Mouse (Mus musculus) retina, adult 2 months (tissue): ENCODE results near the gene Sirt6.
A peak's percentile ranks its signal among the peaks of the same experiment; 100 is the strongest.

Source experiments
- DNase-seq: peaks from one replicate; pipeline ENCODE4 v3.0.0-alpha.2; 2012; ENCODE audit warnings: low read depth, low spot score

Sirt6 gene

DNA sequence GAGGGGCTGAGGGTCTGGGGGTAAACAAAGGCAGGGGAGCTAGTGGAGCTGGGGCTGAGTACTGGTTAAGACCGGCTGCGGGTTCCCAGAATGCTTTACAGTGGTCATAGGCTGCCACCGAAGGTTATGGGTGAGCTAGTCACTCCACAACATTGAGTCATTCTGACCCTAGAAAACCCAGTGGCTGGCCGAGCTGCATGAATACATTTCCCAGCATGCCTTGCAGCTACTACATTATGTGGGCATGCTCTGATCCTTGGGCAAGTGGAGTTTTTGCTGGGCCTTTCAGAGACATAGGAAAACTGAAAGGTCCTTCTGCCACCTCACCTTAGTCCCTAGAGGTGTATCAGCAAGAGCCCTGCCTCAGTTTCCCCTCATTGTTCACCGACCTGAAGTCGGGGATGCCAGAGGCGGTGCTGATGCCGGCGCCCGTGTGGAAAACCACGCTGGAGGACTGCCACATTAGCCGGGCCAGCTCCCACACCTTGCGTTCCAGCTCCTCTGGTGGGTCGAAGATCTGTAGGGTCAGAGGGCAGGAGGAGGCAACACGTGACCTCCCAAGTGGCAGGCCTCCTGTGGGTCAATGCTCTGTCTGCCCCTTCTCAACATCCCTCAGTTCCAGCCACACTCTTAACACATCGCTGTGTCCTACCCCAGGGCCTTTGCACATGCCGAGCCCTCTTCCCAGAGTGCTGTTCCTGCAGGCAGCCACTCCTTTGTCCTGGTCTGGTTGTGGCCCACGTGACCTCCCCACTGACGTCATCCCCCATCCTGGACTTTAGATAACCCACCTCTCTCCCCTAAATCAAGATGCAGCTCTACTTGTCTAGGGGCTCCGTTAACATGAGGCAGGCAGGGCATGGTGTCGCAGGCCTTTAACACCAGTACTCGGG, 1.2 kb downstream of the Sirt6 start:
- no peak for DNase-seq

DNA sequence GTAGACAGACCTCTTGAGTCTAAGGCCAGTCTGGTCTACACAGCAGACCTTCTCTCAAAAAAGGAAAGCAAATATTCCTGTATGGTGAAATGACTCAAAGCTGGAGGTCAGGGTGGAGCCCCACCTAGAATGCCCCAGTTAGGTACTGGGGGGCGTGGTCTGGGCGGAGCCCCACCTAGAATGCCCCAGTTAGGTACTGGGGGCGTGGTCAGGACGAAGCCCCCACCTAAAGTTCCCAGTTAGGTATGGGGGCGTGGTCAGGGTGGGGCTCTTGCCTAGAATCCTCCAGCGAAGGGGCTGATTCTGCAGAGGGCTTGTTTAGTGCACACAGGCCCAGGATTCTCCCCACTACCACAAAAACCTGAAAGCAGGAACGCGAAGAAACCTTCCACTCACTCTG, 4.2 kb downstream of the Sirt6 start:
- no peak for DNase-seq

DNA sequence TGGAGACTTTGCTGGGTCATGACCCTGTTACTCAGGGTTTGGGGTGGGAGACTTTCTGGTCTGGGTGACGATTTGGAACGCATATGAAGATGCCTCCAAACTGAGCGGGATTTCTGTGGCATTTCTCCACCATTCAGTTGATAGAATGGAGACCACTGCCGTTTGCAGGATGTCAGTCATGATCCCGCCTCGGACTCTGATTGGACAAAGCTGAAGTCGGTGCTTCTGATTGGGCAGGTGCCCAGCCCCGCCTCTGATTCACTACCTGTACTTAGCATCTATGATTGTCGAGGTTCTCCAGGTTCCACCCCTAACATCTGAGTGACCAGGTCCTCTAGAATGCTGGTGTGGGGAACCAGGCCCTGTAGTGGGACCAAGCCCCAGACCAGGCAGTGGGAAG, 6.8 kb downstream of the Sirt6 start:
- DNase-seq = no peak

- no peak for DNase-seq
Measured at GRCm38 (mm10) chr10:81619976-81620375, 7.6 kb downstream of the Sirt6 start.

DNA sequence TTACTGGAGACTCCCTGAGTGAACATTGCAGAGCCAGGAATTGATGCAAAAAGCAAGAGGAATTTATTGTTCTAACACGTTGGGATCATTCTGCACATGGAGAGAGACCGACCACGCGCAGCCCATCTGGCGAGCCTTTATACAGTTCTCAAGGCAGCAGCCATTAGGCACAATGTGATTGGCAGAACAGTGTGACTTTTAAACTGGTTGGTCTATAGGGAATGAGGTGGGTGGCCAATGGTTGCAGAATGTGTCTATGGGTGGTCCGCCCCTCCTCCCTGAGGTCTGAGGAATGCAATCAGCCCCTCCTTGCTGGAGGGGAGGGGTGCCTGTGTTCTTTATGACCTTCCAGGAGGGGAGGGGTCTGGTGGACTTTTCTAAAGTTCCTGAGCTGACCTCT, 12.1 kb downstream of the Sirt6 start:
- no peak for DNase-seq

GRCm38 (mm10) chr10:81612779-81613178, 14.8 kb downstream of the Sirt6 start:
- DNase-seq = no peak

DNA sequence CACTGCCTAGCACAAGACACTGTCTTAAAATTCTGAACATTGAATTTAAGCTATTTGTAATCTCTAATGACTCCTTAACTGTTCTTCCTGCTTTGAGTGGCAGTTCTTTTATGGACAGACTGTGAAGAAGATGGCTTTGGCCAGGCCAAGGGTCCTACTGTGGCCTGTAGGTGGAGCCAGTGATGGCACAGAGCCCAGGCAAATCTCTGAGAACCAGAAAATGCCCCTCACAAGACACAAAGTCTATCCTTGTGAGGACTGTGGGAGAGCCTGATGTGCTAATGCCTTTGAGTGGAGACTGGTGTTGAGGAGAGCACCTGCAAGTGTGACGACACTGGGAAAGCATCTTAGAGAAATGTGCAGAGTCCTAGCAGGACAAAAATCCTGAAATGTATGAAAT, 19.3 kb downstream of the Sirt6 start:
- no peak for DNase-seq

DNA sequence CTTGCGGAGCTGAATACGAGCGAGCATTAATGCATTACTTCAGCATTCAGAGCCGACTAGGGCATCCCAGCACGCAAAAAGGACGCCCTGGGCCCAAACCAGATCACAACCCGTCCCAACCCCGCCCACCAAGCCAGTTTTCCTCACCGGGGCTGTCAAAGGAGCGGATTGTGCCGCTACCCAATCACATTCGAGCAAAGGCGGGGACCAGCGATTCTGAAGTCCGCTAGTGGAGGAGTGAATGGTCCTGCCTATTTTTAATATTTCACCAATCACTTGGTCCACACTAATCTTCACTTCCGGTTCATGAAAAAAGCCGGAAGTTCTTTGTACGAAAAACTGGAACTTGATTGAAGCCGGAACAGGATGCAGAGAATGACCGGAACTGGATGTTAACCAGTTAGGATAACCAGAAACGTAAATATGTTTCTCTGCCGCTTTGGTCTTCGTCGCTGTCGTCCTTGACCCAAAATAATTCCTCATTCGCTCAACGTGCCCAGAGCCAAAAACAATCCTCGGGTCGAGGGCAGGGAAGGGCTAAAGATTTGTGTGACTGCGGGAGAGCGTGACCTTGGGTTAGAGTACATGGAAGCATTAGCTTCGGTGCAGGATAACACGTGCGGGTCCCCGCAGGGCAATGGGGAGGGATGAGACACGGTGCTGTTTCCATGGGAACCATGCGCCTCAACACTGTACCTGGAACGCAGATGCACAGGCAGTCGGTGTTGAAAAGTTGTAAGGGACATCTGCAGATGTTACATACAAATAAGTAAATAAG, 21.4 kb downstream of the Sirt6 start, which contains the start of gene BC025920:
BC025920 (plus strand) TSS at position 297 of the 778 bp plus-strand sequence.
- peak; percentile 97 for DNase-seq

DNA sequence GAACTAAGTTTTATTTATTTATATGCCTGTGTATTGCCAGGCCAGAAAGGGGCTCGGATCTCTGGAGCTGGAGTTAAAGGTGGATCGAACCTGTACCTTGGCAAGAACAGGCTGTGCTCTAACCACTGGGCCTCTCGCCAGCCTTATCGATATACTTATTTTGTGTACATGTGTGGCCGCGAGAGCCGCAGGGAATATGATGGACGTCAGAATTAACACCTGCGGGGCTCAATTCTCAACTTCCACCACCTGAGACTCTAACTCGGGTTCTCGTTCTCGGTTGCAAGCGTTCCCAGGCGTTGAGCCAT, 22.0 kb downstream of the Sirt6 start:
- DNase-seq = no peak

DNA sequence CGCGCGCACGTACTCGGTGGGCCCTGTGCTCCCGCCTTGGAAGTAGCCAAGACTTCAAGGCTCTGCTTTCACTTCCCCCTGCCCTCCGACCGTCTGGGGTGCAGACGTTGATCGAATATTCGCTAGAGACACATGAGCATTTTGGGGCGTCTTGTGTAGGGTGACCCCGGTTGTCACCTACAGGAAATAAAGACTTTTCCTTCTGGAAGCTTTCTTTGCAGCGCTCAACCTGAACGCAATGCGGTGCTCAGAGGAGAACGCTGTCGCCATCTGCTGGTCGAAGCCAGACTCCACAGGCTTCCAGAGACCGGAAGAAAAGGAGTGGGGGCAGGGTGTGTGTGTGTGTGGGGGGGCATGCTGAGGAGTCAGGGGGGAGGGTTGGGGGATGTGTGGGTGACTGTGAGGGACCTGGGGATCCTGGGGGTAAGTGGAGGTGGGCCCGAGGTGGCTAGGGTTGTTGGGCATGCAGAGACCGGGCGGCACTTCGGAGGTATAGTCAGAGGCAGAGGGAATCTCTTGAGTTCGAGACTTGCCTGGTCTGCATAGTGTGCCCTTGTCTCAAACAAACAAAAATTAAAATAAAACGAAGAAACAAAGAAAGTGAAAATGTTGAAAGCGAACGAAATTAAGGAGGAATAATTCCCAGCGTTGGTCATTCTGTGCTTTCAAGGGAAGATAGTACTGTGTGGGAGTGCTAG, 22.5 kb downstream of the Sirt6 start:
- peak; percentile 85 for DNase-seq

DNA sequence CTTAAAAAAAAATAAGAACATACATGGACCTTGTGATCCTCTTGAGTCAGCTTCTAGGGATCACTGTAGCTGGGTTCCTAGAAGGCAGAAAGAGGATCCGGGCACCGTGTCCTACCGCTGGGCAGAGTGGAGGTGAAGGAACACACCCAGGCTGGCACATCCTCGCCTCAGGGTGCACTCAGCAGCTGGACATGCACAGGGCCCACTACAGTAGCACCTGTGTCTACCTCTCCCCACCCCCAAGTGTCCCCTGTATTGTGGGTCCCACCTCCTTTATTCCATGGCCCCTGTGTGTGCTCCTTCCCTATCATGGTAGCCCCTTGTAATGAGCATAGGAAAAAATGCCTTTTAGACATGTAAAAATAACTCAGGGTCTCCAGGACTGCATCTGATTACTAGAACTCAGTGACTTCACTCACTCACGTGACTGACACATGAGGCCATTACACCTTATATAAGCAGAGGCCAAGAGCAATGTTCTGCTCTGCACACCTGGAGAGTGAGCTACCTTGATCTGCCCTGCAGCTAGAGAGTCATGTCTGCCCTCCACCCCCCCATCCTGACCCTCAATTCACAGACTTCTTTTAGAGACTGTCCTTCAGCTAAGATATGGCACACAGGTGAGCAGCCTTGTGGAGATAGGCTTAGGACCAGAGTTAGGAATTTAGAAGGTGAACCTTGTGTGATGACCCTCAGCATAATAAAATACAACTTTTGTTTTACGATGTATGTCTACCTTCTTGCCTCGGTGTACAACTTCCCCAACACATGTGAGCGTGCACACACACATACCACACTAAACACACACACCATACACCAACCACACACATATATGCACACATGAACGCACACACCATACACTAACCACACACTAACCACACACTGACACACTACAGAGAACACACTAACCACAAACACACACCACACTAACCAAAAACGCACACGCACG, 23.3 kb downstream of the Sirt6 start:
- no peak for DNase-seq

DNA sequence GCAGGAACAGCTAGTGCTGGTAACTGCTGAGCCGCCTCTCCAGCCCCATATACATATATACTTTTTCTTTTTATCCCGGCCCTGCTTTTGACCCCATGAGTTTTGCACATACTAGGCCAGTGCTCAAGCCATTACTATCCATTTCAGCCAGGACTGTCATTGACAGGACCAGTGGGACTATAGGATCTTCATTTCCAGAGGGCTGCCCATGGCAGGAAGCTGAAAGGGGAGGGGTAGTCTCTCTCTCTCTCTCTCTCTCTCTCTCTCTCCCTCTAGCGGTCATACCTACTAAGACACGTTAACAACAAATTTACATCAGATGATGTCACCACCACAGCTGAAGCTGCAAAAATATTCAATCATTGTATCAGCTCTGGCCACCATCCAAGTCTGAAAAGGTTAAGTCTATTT, 24.9 kb downstream of the Sirt6 start:
- DNase-seq = no peak

DNA sequence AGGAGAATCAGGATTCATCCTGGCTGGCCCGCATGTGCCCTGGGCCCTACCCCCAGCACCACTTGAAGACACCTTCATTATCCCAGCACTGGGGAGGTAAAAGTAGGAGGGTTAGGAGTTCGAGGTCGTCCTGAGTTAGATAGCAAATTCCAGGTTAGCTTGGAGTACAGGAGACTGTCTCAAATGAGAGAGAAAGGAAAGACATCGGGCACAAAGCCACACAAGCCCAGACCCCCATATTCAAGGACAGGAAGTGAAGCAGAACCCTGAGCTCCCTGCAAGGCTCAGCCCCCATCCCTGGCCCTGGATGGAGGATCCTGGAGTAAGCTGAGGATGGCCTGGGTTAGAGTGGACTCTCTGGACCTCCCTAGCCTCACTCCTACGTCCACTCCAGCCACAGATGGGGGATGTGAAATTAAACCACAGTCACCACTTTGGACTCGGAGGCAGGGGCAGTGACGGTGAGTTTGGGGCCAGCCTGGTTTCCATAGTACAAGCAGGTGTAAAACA, 26.1 kb downstream of the Sirt6 start:
- DNase-seq = no peak

- DNase-seq = peak; percentile 92
Measured at GRCm38 (mm10) chr10:81600738-81601203, 26.8 kb downstream of the Sirt6 start, which contains the start of gene Tle6. Gene Tle6, minus strand, starts transcription at chr10:81601073.

- no peak for DNase-seq
Measured at GRCm38 (mm10) chr10:81600096-81600495, 27.5 kb downstream of the Sirt6 start.

GRCm38 (mm10) chr10:81599630-81600029, 28.0 kb downstream of the Sirt6 start:
- DNase-seq = no peak

- no peak for DNase-seq
Measured at GRCm38 (mm10) chr10:81598871-81599270, 28.7 kb downstream of the Sirt6 start.

- no peak for DNase-seq
Measured at GRCm38 (mm10) chr10:81598342-81598741, 29.3 kb downstream of the Sirt6 start.

GRCm38 (mm10) chr10:81597137-81597950, 30.3 kb downstream of the Sirt6 start:
- no peak for DNase-seq

- DNase-seq = no peak
Measured at GRCm38 (mm10) chr10:81596611-81597010, 31.0 kb downstream of the Sirt6 start.
